Mouse (Mus musculus) testis, adult 2 months (tissue): ENCODE measurements around the gene Gm37240.

Experiments used
- CTCF ChIP-seq: fragments of 200-500 bp; IDR thresholded peaks from 2 replicates; pipeline ENCODE4 v1.5.1; 2012; ENCODE audit warnings: low read depth, mild to moderate bottlenecking, inconsistent platforms, low read length, moderate library complexity; ENCODE audit not compliant: control insufficient read depth, insufficient read depth, insufficient replicate concordance
- POLR2A ChIP-seq: fragments of 200-500 bp; IDR thresholded peaks from 2 replicates; pipeline ENCODE4 v1.6.1; 2012; ENCODE audit warnings: low read depth, mild to moderate bottlenecking, inconsistent platforms, low read length, moderate library complexity; ENCODE audit not compliant: control insufficient read depth

- TF ChIP-seq POLR2A (no peak), CTCF (no peak)
Measured at GRCm38 (mm10) chr3:85015667-85016066, 871.7 kb downstream of the Gm37240 start.
